Mouse (Mus musculus): ENCODE results near the gene Hs3st3a1. TPM values are rescaled to one million over a fixed set of nuclear protein-coding genes. Genes with fewer than 3 reads are reported as not detected.

Hs3st3a1 gene
- polyA plus RNA-seq, 1 experiment from 2014 or later: 1.9 TPM

- Histone ChIP-seq H3K27me3 (no peaks in the 10 kb centered on the region; the same call in 1 of the 2 replicates), H3K9ac (no peak overlapping the region), H3K4me2 (replicated peaks) (no peak overlapping the region), H3K4me1 (no peaks in the 10 kb centered on the region), H3K36me3 (no peaks in the 10 kb centered on the region), H3K27ac (replicated peaks) (no peak overlapping the region), H3K4me3 (replicated peaks) (no peak overlapping the region), H3K9me3 (replicated peaks) (no peaks in the 10 kb centered on the region)
- 50% methylated on average over 1 of the region's 1 CpGs for WGBS
- ATAC-seq (ENCODE audit: insufficient number of reproducible peaks, low FRiP score, low TSS enrichment, low read depth): no peak
Observed at GRCm38 (mm10) chr11:64559388-64559787, 124.3 kb downstream of the Hs3st3a1 start.

GRCm38 (mm10) chr11:64560471-64560870, 125.3 kb downstream of the Hs3st3a1 start:
- Histone ChIP-seq H3K27ac (replicated peaks) (no peak overlapping the region), H3K4me3 (replicated peaks) (no peak overlapping the region), H3K36me3 (no peaks in the 10 kb centered on the region), H3K9ac (no peak overlapping the region), H3K9me3 (replicated peaks) (no peaks in the 10 kb centered on the region), H3K27me3 (no peaks in the 10 kb centered on the region; the same call in 1 of the 2 replicates), H3K4me2 (replicated peaks) (no peak overlapping the region), H3K4me1 (no peaks in the 10 kb centered on the region)
- 63% methylated on average over 2 of the region's 2 CpGs for WGBS
- ATAC-seq (ENCODE audit: insufficient number of reproducible peaks, low FRiP score, low TSS enrichment, low read depth): no peak

GRCm38 (mm10) chr11:64562771-64563170, 127.6 kb downstream of the Hs3st3a1 start:
- no peak overlapping the region for H3K27ac ChIP-seq (replicated peaks)

More at GRCm38 (mm10) chr11:64562771-64563170, 127.6 kb downstream of the Hs3st3a1 start:
- Histone ChIP-seq H3K4me1 (no peaks in the 10 kb centered on the region), H3K9me3 (replicated peaks) (no peaks in the 10 kb centered on the region), H3K36me3 (no peaks in the 10 kb centered on the region), H3K4me2 (replicated peaks) (no peak overlapping the region), H3K27me3 (no peaks in the 10 kb centered on the region; the same call in 1 of the 2 replicates), H3K9ac (no peak overlapping the region), H3K4me3 (replicated peaks) (no peak overlapping the region)
- 39% methylated on average over 4 of the region's 4 CpGs for whole genome bisulfite sequencing
- no peak for ATAC-seq (ENCODE audit: insufficient number of reproducible peaks, low FRiP score, low TSS enrichment, low read depth)

Other genes with a start within 250 kb of the Hs3st3a1 start
- 1.4 and 2.8 TPM in 2 replicates for gene F930015N05Rik, start 1.3 kb downstream of the Hs3st3a1 start, polyA plus RNA-seq (2015; fragmentation: Nextera tagmentation; extraction: Ambion mirVana)

Measured in embryonic facial prominence, embryonic 15.5 days (tissue).